ENCODE assay signal across 17 mouse cellular contexts in genomic region chr5:35069841-35070240, GRCm38 (mm10). TPM values are rescaled to one million over a fixed set of nuclear protein-coding genes. Genes with fewer than 3 reads are reported as not detected.
"Had no signal": no experiment of that assay in that cellular context is flagged by ENCODE, and none has a peak within 500 bp of the region (broad histone marks: within the 10 kb centered on the region; RNA-seq: fewer than 3 reads in every experiment).

No protein-coding gene starts in this region.

- H3K27ac ChIP-seq: lung, embryonic 15.5 days; macrophage; midbrain, embryonic 13.5 days; midbrain, embryonic 15.5 days; neural tube, embryonic 12.5 days; stomach, embryonic 15.5 days; stomach, postnatal 0 days had no signal

- H3K9ac ChIP-seq: lung, embryonic 15.5 days; midbrain, embryonic 13.5 days; midbrain, embryonic 15.5 days; neural tube, embryonic 12.5 days; stomach, embryonic 15.5 days had no signal

- H3K27me3 ChIP-seq: lung, embryonic 15.5 days; midbrain, embryonic 13.5 days; midbrain, embryonic 15.5 days; neural tube, embryonic 12.5 days; stomach, embryonic 15.5 days had no signal

- DNase-seq: lung, adult 2 months; lung, postnatal 14 days; lung, postnatal 36 days; right cerebral cortex, postnatal 14 days; thymus, adult 2 months; thymus, postnatal 25 days; thymus, postnatal 4 days had no signal

- H3K4me3 ChIP-seq: lung, embryonic 15.5 days; megakaryocyte, embryonic 14.5 days; midbrain, embryonic 13.5 days; midbrain, embryonic 15.5 days; neural tube, embryonic 12.5 days; stomach, embryonic 15.5 days had no signal

- H3K36me3 ChIP-seq: lung, embryonic 15.5 days; midbrain, embryonic 13.5 days; midbrain, embryonic 15.5 days; neural tube, embryonic 12.5 days; stomach, embryonic 15.5 days had no signal

- H3K4me1 ChIP-seq: lung, embryonic 15.5 days; midbrain, embryonic 15.5 days; stomach, embryonic 15.5 days had no signal

RNA-seq across cellular contexts. Expression of gene Dok7, which starts 13.3 kb away (rescaled TPM):
- total RNA-seq: monocyte, adult 5-6 weeks; neutrophil, adult 5-6 weeks had no signal

RNA-seq across cellular contexts. Expression of gene Hgfac, which starts 28.5 kb away (rescaled TPM):
- total RNA-seq: monocyte, adult 5-6 weeks; neutrophil, adult 5-6 weeks had no signal
- polyA plus RNA-seq: macrophage had no signal
